Mouse (Mus musculus) midbrain, embryonic 16.5 days (tissue): Measurements from ENCODE around the gene Tspear. TPM values are rescaled to one million over a fixed set of nuclear protein-coding genes. Genes with fewer than 3 reads are reported as not detected.

Source experiments
- ATAC-seq: fragments of 200-750 bp; cut with Nextera tagmentation; 2 replicates; pipeline ENCODE4 v1.8.0; 2017; ENCODE audit warnings: moderate TSS enrichment
- H3K27ac ChIP-seq: fragments of 300-500 bp; sonication (generic); 2 replicates; pipeline ENCODE4 v1.5.1; 2014; ENCODE audit warnings: mild to moderate bottlenecking, low read length, mixed read lengths
- H3K27me3 ChIP-seq: fragments of 300-500 bp; sonication (generic); 2 replicates; pipeline ENCODE4 v1.6.1; 2014; ENCODE audit warnings: low read depth, low read length, mixed read lengths; ENCODE audit not compliant: control insufficient read depth, insufficient read depth
- H3K36me3 ChIP-seq: fragments of 300-500 bp; sonication (generic); 2 replicates; pipeline ENCODE4 v1.6.1; 2014; ENCODE audit warnings: mild to moderate bottlenecking, low read length, moderate library complexity, mixed read lengths; ENCODE audit not compliant: control insufficient read depth, insufficient read depth
- H3K4me1 ChIP-seq: fragments of 300-500 bp; sonication (generic); 2 replicates; pipeline ENCODE4 v1.6.1; 2014; ENCODE audit warnings: mild to moderate bottlenecking, low read length, mixed read lengths; ENCODE audit not compliant: control insufficient read depth, insufficient read depth
- H3K4me2 ChIP-seq: fragments of 300-500 bp; sonication (generic); 2 replicates; pipeline ENCODE4 v1.6.1; 2014; ENCODE audit warnings: mild to moderate bottlenecking, low read length, mixed read lengths
- H3K4me3 ChIP-seq: fragments of 300-500 bp; sonication (generic); 2 replicates; pipeline ENCODE4 v1.5.1; 2014; ENCODE audit warnings: low read depth, mild to moderate bottlenecking, low read length, moderate library complexity, mixed read lengths
- H3K9ac ChIP-seq: fragments of 300-500 bp; sonication (generic); 2 replicates; pipeline ENCODE4 v1.6.1; 2014; ENCODE audit warnings: low read depth, low read length, mixed read lengths
- H3K9me3 ChIP-seq: fragments of 300-500 bp; sonication (generic); replicated peaks from 2 replicates; pipeline ENCODE4 v1.6.1; 2014; ENCODE audit warnings: mild to moderate bottlenecking, low read length, mixed read lengths; ENCODE audit not compliant: control insufficient read depth, poor library complexity, severe bottlenecking
- WGBS: fragments of 180-500 bp; shearing (Covaris S2); extraction: QIAGEN DNeasy Blood & Tissue Kit; methylation state at CpG from one replicate; pipeline ENCODE4 v1.1.7; 2014; 5-methylcytosine and 5-hydroxymethylcytosine counted together
- polyA plus RNA-seq: library from polyadenylated mRNA; unstranded; fragments of >200 nt; fragmentation: Nextera tagmentation; extraction: Ambion mirVana; gene quantifications from 2 replicates; pipeline ENCODE4 v1.2.1, GENCODE M21; 2015

The Tspear gene
- polyA plus RNA-seq = 1.3 and 1.6 TPM in 2 replicates

DNA sequence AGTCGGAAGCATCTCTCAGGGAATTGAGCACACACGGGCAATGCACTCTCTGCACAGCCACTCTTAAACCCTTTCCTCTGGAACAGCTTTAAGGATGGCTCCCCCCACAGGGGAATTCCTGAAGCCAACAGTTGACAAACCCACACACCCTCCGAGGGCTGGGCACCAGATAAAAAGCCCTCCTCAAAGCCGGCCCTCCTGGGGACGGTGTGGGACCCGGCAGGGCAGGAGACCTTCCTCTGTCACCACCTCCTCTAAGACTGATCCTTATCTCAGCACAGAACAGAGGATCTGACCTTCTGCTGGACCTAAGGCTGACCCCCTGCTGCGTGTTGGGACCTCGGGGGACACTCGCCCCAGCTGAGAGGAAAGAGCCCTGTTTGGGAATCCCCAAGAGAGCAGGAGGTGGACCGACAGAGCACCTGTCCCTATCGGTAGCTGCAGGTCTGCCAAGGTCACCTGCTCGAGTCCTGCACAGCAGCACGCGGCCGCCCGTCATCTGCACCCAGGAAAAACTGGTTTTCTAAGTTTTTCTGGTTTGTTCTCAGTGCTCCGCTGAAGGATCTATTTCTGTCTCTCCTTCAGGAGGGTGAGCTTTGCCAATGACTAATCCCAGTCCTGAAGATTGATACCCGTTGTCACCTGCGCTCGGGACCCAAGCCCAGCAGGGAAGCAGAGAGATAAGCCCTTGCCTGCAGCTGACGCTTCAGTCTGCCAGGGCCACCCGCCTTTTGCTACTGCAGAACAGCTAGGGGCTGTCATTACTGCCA, at the start of gene Tspear:
Tspear (plus strand) TSS at position 675 of the 770 bp plus-strand sequence.
- no peak within 1 kb of the TSS for H3K9ac ChIP-seq
- WGBS = 10% methylated on average over 22 of the region's 22 CpGs
- no peaks in the 10 kb centered on the region for H3K36me3 ChIP-seq
- ATAC-seq = no peak
- H3K27me3 ChIP-seq = peaks cover 17% of the 10 kb centered on the region
- peaks cover 9% of the 10 kb centered on the region; the same call in 1 of the 2 replicates for H3K4me1 ChIP-seq
- H3K4me2 ChIP-seq = no peak within 1 kb of the TSS
- no peaks in the 10 kb centered on the region for H3K9me3 ChIP-seq
- H3K27ac ChIP-seq = no peak within 1 kb of the TSS
- H3K4me3 ChIP-seq = no peak within 1 kb of the TSS

DNA sequence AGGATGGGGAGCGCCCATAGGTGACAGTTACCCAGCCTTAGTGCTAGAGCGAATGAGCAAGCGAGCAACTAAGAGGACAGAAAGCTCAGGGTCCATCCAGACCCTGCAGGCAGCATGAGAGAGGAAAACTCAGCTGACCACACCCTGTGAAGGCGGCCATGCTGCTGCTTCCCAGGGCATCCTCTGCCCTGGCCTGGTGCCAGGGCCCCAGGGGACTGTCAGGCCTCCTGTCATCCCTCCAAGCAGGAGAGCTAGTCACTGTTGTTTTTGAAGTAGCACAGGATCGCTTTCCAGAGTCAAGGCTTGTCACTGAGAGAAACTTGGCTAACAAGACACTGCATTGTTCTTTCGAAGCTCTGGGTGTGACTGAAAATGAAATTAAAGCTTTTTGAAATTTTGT, 47.4 kb upstream of the Tspear start:
- Histone ChIP-seq H3K27ac (no peak overlapping the region), H3K36me3 (peaks cover 11% of the 10 kb centered on the region), H3K9me3 (no peaks in the 10 kb centered on the region), H3K4me1 (no peaks in the 10 kb centered on the region), H3K4me3 (no peak overlapping the region), H3K9ac (no peak overlapping the region), H3K27me3 (no peaks in the 10 kb centered on the region), H3K4me2 (no peak overlapping the region)
- WGBS = 78% methylated on average over 6 of the region's 6 CpGs
- ATAC-seq = no peak

DNA sequence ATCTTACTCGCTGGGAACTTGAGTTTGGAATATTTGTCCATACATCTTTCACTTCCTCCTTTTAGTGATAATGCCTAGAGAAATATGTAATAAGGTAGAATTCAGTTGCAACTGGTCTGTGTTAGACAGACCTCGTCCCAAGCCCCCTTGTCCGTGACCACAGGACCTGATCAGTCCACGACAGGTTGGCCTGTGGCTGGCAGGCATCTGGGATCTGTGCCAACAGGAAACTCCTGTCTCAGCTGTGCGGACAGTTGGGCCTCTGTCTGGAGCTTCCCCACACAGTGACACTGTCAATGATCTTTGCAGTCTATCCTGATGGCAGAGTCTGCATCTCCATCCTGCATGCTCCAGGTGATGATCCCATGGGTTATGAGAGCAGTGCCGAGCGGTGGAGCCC, 43.2 kb upstream of the Tspear start:
- Histone ChIP-seq H3K27ac (no peak overlapping the region), H3K27me3 (no peaks in the 10 kb centered on the region), H3K9me3 (no peaks in the 10 kb centered on the region), H3K4me3 (no peak overlapping the region), H3K4me1 (no peaks in the 10 kb centered on the region), H3K4me2 (no peak overlapping the region), H3K9ac (no peak overlapping the region), H3K36me3 (peaks cover 24% of the 10 kb centered on the region)
- WGBS = 86% methylated on average over 7 of the region's 7 CpGs
- ATAC-seq = no peak

DNA sequence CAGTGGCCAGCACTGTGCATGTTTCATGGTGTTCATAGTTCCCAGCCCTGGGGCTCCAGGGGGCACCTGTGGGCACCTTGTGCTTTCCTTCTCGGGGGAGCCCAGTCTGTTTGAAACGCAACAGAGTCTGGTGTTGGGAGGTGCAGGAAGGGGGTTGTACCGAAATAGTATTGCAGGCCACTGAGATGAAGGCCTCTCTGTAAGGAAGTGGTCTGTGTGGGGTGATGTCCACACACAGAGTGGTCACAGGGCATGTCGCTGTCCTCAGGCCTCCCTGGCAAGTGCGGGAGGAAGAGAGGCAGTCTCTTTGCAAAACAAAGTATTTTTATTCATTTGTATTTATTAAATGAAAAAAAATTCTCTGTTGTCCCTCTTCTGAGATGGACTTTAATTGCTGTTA, 40.8 kb upstream of the Tspear start:
- H3K9me3 ChIP-seq = no peaks in the 10 kb centered on the region
- ATAC-seq = no peak
- H3K4me3 ChIP-seq = no peak overlapping the region
- peaks cover 24% of the 10 kb centered on the region for H3K36me3 ChIP-seq
- H3K27me3 ChIP-seq = no peaks in the 10 kb centered on the region
- no peak overlapping the region for H3K27ac ChIP-seq
- H3K9ac ChIP-seq = no peak overlapping the region
- no peak overlapping the region for H3K4me2 ChIP-seq
- H3K4me1 ChIP-seq = no peaks in the 10 kb centered on the region
- 90% methylated on average over 5 of the region's 5 CpGs for WGBS

DNA sequence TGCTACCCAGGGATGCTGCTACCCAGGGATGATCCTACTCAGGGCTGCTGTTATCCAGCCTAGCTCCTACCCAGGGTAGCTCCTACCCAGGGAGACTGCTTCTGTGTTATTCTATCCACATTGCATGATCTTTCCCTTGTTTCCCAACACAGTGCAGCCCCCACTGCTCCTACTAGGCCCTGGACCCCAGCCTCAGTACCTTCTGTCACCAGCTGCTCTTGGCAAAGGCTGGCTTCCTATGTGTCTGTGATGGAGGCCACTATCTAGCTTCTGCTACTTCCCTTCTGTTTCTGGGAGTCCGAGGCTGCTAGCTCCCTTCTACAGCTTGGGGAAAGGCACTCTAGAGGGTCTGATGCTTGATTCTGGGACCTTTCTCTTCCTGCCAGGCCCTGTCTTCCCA, 38.9 kb upstream of the Tspear start:
- no peak overlapping the region for H3K9ac ChIP-seq
- peaks cover 14% of the 10 kb centered on the region for H3K36me3 ChIP-seq
- H3K4me2 ChIP-seq = no peak overlapping the region
- no peak overlapping the region for H3K4me3 ChIP-seq
- WGBS = 88% methylated on average over 1 of the region's 1 CpGs
- no peaks in the 10 kb centered on the region for H3K4me1 ChIP-seq
- H3K9me3 ChIP-seq = no peaks in the 10 kb centered on the region
- no peak for ATAC-seq
- no peaks in the 10 kb centered on the region for H3K27me3 ChIP-seq
- H3K27ac ChIP-seq = no peak overlapping the region

DNA sequence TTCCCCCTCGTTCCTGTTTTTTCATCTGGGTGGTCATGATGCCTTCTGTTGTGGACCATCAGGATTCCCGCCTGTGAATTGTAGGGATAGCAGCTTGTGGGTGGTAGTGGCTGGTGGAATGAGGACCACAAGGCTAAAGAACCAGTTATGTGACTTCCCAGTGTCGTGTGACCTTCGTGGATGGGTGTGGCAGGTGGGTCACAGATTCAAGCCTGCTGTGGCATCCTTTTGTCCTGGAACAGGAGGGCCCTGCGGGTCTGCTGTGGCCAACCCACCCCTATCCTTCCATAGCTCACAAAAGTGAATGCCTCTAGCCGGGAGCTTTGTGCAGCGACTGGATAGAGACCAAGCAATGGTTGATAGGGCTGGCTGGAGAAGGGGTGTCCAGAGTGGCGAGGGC, 38.5 kb upstream of the Tspear start:
- no peak overlapping the region for H3K4me3 ChIP-seq
- no peak overlapping the region for H3K9ac ChIP-seq
- H3K9me3 ChIP-seq = no peaks in the 10 kb centered on the region
- no peak overlapping the region for H3K27ac ChIP-seq
- no peak overlapping the region for H3K4me2 ChIP-seq
- peaks cover 14% of the 10 kb centered on the region for H3K36me3 ChIP-seq
- no peak for ATAC-seq
- H3K4me1 ChIP-seq = no peaks in the 10 kb centered on the region
- WGBS = 82% methylated on average over 8 of the region's 8 CpGs
- no peaks in the 10 kb centered on the region for H3K27me3 ChIP-seq

DNA sequence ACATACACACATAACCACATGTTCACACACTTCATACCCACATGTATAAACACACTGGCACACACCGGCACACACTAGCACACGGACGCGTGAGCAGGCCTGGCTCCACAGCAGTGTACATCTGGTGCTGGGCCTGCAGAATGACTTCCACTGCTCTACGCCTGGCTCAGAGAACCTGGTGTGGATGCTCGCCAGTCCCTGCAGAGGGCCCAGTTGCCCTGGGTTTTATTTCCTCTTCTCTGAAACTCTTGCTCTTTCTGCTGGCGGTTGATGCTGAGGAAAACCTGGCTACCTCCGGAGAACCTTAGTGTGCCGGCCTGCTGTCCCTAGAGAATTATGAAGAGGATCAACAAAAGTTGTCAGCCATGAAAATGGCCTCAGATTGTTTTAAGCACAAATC, 34.3 kb upstream of the Tspear start:
- H3K4me1 ChIP-seq = no peaks in the 10 kb centered on the region
- no peaks in the 10 kb centered on the region for H3K9me3 ChIP-seq
- no peak overlapping the region for H3K4me2 ChIP-seq
- H3K27me3 ChIP-seq = no peaks in the 10 kb centered on the region
- no peaks in the 10 kb centered on the region for H3K36me3 ChIP-seq
- no peak overlapping the region for H3K27ac ChIP-seq
- H3K9ac ChIP-seq = no peak overlapping the region
- ATAC-seq = no peak
- H3K4me3 ChIP-seq = no peak overlapping the region
- 86% methylated on average over 9 of the region's 9 CpGs for WGBS

DNA sequence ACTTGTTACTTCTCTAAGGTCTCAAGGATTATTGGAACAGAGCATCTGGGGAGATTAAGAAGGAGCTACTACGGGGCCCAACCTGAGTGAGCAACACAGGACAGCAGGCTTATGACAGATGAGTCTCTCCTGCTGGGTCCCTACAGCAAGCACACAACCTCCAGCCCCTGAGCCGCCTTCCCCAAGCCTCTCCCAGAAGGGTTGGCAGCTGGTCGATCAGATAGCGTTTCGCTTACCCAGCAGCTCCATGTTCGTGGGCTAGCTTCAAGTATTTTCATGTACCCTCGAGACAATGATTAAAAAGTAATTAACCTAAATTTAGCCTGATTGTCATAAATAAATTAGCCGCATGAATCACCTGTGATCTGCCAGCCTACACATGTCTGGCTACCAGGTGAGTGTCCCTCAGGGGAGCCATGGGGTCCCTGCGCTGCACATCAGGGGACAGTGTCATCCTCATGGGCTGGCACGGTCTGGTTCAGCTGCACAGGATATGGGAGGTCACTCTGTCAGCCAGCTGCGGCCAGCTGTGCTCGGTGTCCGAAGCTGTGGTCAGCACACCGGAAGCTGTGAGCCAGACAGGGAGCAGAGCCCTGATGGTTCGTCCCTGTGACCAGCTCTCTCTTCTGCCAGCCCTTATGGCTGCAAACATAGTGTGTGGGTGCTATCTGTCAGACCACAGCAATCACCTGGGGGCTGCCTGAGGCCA, 27.9 kb upstream of the Tspear start:
- H3K27ac ChIP-seq = no peak overlapping the region
- H3K4me1 ChIP-seq = no peaks in the 10 kb centered on the region
- ATAC-seq = no peak
- H3K27me3 ChIP-seq = no peaks in the 10 kb centered on the region
- no peak overlapping the region for H3K4me2 ChIP-seq
- no peaks in the 10 kb centered on the region for H3K36me3 ChIP-seq
- WGBS = 75% methylated on average over 15 of the region's 15 CpGs
- H3K4me3 ChIP-seq = no peak overlapping the region
- H3K9ac ChIP-seq = no peak overlapping the region
- H3K9me3 ChIP-seq = no peaks in the 10 kb centered on the region

DNA sequence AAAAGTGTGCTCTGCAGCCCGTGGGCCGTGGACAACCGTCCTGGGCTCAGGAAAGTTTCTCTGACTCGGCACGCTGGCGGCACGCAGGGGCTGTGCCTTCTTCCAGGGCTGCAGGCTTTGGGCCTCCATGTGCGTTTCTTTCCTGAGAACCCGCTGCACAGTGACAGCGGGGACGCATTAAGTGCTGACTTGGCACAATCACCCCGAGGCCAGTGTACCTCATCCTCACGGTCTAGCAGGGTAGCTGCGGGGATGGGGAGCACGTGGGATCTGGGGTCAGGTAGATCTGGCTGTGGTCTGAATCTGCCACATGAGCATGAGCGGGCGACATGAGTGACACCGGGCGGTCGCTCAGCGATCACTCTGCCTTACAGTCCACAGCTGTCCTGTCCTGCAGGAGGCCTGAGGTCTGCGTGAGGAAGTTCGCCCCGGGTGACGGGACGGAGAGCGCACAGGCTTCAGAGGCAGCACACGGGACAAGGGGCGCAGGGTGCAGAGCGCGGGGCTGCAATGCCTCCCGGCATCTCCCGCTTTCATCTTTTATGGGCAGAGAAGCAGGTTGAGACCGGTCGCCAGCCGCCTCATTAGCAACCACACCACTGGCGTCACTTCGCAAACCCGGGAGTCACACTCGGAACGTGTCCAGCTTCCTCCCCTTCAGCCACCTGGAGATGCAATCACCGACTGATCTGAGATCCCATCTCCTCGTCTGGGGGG, 22.3 kb upstream of the Tspear start:
- no peak for ATAC-seq

More for the DNA sequence above, 22.3 kb upstream of the Tspear start:
- no peaks in the 10 kb centered on the region for H3K36me3 ChIP-seq
- no peaks in the 10 kb centered on the region for H3K4me1 ChIP-seq
- no peak overlapping the region for H3K9ac ChIP-seq
- no peak overlapping the region for H3K4me2 ChIP-seq
- 61% methylated on average over 43 of the region's 43 CpGs for WGBS
- H3K27me3 ChIP-seq = no peaks in the 10 kb centered on the region
- no peak overlapping the region for H3K4me3 ChIP-seq
- no peak overlapping the region for H3K27ac ChIP-seq
- H3K9me3 ChIP-seq = no peaks in the 10 kb centered on the region
